Comparison of ENCODE assay signal across 8 mouse cellular contexts in genomic region chr5:32741377-32741776, GRCm38 (mm10). TPM values are rescaled to one million over a fixed set of nuclear protein-coding genes. Genes with fewer than 3 reads are reported as not detected.
DNase-seq lines count a peak whose midpoint lies in the region; ATAC-seq and TF ChIP-seq lines count a peak whose summit lies in the region.
"Not testable (repeated sequence)": the region's sequence is repeated elsewhere in the genome, so short reads cannot be mapped to it uniquely, and the experiment has no call there.

No protein-coding gene starts in this region.

- not testable (repeated sequence) for TF ChIP-seq CTCF in cortical plate, adult 2 months (IDR thresholded peaks at IDR 0.05; ENCODE audit: extremely low read depth, insufficient read depth, low read length)

- not testable (repeated sequence) for H3K9me3 ChIP-seq in hindbrain, embryonic 13.5 days; midbrain, embryonic 11.5 days (ENCODE audit: control insufficient read depth, low read length); neural tube, embryonic 15.5 days (replicated peaks); stomach, embryonic 15.5 days

- H3K4me1 ChIP-seq in cortical plate, adult 2 months (ENCODE audit: control insufficient read depth, insufficient read depth, low read length), result peaks cover 10% of the 10 kb centered on the region
- H3K4me1 ChIP-seq in hindbrain, embryonic 13.5 days (replicated peaks), result peaks cover 30% of the 10 kb centered on the region
- H3K4me1 ChIP-seq in midbrain, embryonic 11.5 days (ENCODE audit: control insufficient read depth, insufficient read depth, low read length); stomach, embryonic 15.5 days: not testable (repeated sequence)
- peaks cover 12% of the 10 kb centered on the region for H3K4me1 ChIP-seq in neural tube, embryonic 15.5 days

- not testable (repeated sequence) for H3K4me2 ChIP-seq in hindbrain, embryonic 13.5 days; midbrain, embryonic 11.5 days; neural tube, embryonic 15.5 days; stomach, embryonic 15.5 days

- H3K27me3 ChIP-seq in hindbrain, embryonic 13.5 days; midbrain, embryonic 11.5 days (ENCODE audit: control insufficient read depth, insufficient read depth, low read length); neural tube, embryonic 15.5 days (replicated peaks); stomach, embryonic 15.5 days (replicated peaks): not testable (repeated sequence)

- H3K36me3 ChIP-seq in hindbrain, embryonic 13.5 days, result peaks cover 15% of the 10 kb centered on the region
- H3K36me3 ChIP-seq in midbrain, embryonic 11.5 days (ENCODE audit: control insufficient read depth, insufficient read depth, low read length); neural tube, embryonic 15.5 days; stomach, embryonic 15.5 days: not testable (repeated sequence)

- whole genome bisulfite sequencing in hindbrain, embryonic 13.5 days, result 61% methylated on average over 4 of the region's 4 CpGs
- WGBS in midbrain, embryonic 11.5 days, result 83% methylated on average over 4 of the region's 4 CpGs
- 58% methylated on average over 4 of the region's 4 CpGs for WGBS in neural tube, embryonic 15.5 days
- 79% methylated on average over 4 of the region's 4 CpGs for WGBS in stomach, embryonic 15.5 days

- peak; percentile 63 to 74 for DNase-seq in frontal cortex, adult 2 months (ENCODE audit: extremely low spot score in 1 of 2, low spot score in 1 of 2)
- DNase-seq in layer of hippocampus, adult 9-10 months (ENCODE audit: low spot score), result peak; percentile 62
- peak; percentile 61 to 87 for DNase-seq in left cerebral cortex, postnatal 14 days (ENCODE audit: low spot score in 2 of 2)
- not testable (repeated sequence) for DNase-seq in midbrain, embryonic 11.5 days (ENCODE audit: low spot score, missing footprints)

- peak; percentile 44; the same call in 1 of the 2 replicates for ATAC-seq in hindbrain, embryonic 13.5 days (ENCODE audit: low FRiP score)
- ATAC-seq in midbrain, embryonic 11.5 days (ENCODE audit: low FRiP score), result peak; percentile 36; the same call in 1 of the 2 replicates
- ATAC-seq in neural tube, embryonic 15.5 days (ENCODE audit: low FRiP score), result peak; percentile 29; the same call in 1 of the 2 replicates
- not testable (repeated sequence) for ATAC-seq in stomach, embryonic 15.5 days (ENCODE audit: insufficient read depth, low FRiP score, low read depth)

- peak; percentile 37; the same call in 1 of the 2 replicates for TF ChIP-seq POLR2A in cortical plate, adult 2 months (IDR thresholded peaks at IDR 0.05; ENCODE audit: extremely low read depth, insufficient read depth, low read length)

- not testable (repeated sequence) for H3K9ac ChIP-seq in hindbrain, embryonic 13.5 days; midbrain, embryonic 11.5 days (ENCODE audit: low read length); neural tube, embryonic 15.5 days (replicated peaks); stomach, embryonic 15.5 days

- H3K4me3 ChIP-seq in cortical plate, adult 2 months (ENCODE audit: insufficient read depth, low read length); hindbrain, embryonic 13.5 days; midbrain, embryonic 11.5 days (ENCODE audit: low read depth, low read length); neural tube, embryonic 15.5 days (replicated peaks); stomach, embryonic 15.5 days (replicated peaks): not testable (repeated sequence)

- peak overlapping the region; percentile 71 for H3K27ac ChIP-seq in cortical plate, adult 2 months (ENCODE audit: insufficient read depth, low read length)
- peak overlapping the region; percentile 79 for H3K27ac ChIP-seq in hindbrain, embryonic 13.5 days
- not testable (repeated sequence) for H3K27ac ChIP-seq in midbrain, embryonic 11.5 days (ENCODE audit: low read depth, low read length)
- peak overlapping the region; percentile 77 for H3K27ac ChIP-seq in neural tube, embryonic 15.5 days (replicated peaks)
- peak overlapping the region; percentile 57; the same call in 1 of the 2 replicates for H3K27ac ChIP-seq in stomach, embryonic 15.5 days

- intact Hi-C loops in left cerebral cortex, postnatal 14 days (cut with DNase I), result not testable (repeated sequence)

RNA-seq across cellular contexts. Expression of gene Pisd, which starts 44.1 kb away (rescaled TPM):
- polyA plus RNA-seq in cortical plate, adult 2 months (2012; rRNA removed), result 81.8 and 87.4 TPM in 2 replicates
- 71.7 and 78.7 TPM in 2 replicates for polyA plus RNA-seq in frontal cortex, adult 2 months (2012; rRNA removed)
- 94.5 and 99.1 TPM in 2 replicates for polyA plus RNA-seq in hindbrain, embryonic 13.5 days (2015; fragmentation: Nextera tagmentation; extraction: Ambion mirVana)
- total RNA-seq in left cerebral cortex, postnatal 14 days (2021), result 10 to 100 TPM; 53.4 to 63.7 TPM
- 62.7 and 65.4 TPM in 2 replicates for polyA plus RNA-seq in midbrain, embryonic 11.5 days (2014; fragmentation: Nextera tagmentation; extraction: Ambion mirVana)
- polyA plus RNA-seq in neural tube, embryonic 15.5 days (2015; fragmentation: Nextera tagmentation; extraction: Ambion mirVana), result 86.4 and 92.2 TPM in 2 replicates
- 74.4 and 85.8 TPM in 2 replicates for polyA plus RNA-seq in stomach, embryonic 15.5 days (2015; fragmentation: Nextera tagmentation; extraction: Ambion mirVana)
